Mouse (Mus musculus) lung, embryonic 14.5 days (tissue): ENCODE measurements around the gene Ptger4. TPM values are rescaled to one million over a fixed set of nuclear protein-coding genes. Genes with fewer than 3 reads are reported as not detected.
A peak's percentile ranks its signal among the peaks of the same experiment; 100 is the strongest.

ENCODE experiments used
- ATAC-seq: fragments of 200-750 bp; cut with Nextera tagmentation; 2 replicates; pipeline ENCODE4 v1.8.0; 2017; ENCODE audit warnings: mild to moderate bottlenecking, moderate TSS enrichment, moderate library complexity; ENCODE audit not compliant: insufficient read depth
- DNase-seq: peaks from one replicate; pipeline ENCODE4 v3.0.0-alpha.2; 2015
- H3K27ac ChIP-seq: fragments of 300-500 bp; sonication (generic); 2 replicates; pipeline ENCODE4 v1.5.1; 2014; ENCODE audit warnings: low read depth, mild to moderate bottlenecking, moderate library complexity
- H3K27me3 ChIP-seq: fragments of 300-500 bp; sonication (generic); 2 replicates; pipeline ENCODE4 v1.6.1; 2014; ENCODE audit warnings: low read length, control low read depth; ENCODE audit not compliant: insufficient read depth
- H3K36me3 ChIP-seq: fragments of 300-500 bp; sonication (generic); 2 replicates; pipeline ENCODE4 v1.6.1; 2014; ENCODE audit warnings: control low read depth; ENCODE audit not compliant: insufficient read depth
- H3K4me1 ChIP-seq: fragments of 300-500 bp; sonication (generic); 2 replicates; pipeline ENCODE4 v1.6.1; 2014; ENCODE audit warnings: antibody characterized with exemption, control low read depth; ENCODE audit not compliant: insufficient read depth
- H3K4me2 ChIP-seq: fragments of 300-500 bp; sonication (generic); 2 replicates; pipeline ENCODE4 v1.6.1; 2014; ENCODE audit warnings: mild to moderate bottlenecking
- H3K4me3 ChIP-seq: fragments of 300-500 bp; sonication (generic); 2 replicates; pipeline ENCODE4 v1.5.1; 2014; ENCODE audit warnings: low read depth, low read length
- H3K9ac ChIP-seq: fragments of 300-500 bp; sonication (generic); 2 replicates; pipeline ENCODE4 v1.6.1; 2014
- H3K9me3 ChIP-seq: fragments of 300-500 bp; sonication (generic); 2 replicates; pipeline ENCODE4 v1.6.1; 2016; ENCODE audit warnings: low read depth, low read length, control low read depth
- CTCF ChIP-seq: IDR thresholded peaks from 2 replicates; pipeline ENCODE4 v1.5.1; 2016; ENCODE audit warnings: antibody characterized with exemption, low read depth
- WGBS: fragments of 180-500 bp; shearing (Covaris S2); extraction: QIAGEN DNeasy Blood & Tissue Kit; methylation state at CpG from one replicate; pipeline ENCODE4 v1.1.7; 2014; 5-methylcytosine and 5-hydroxymethylcytosine counted together
- polyA plus RNA-seq: library from polyadenylated mRNA; unstranded; fragments of >200 nt; fragmentation: Nextera tagmentation; extraction: Ambion mirVana; gene quantifications from 2 replicates; pipeline ENCODE4 v1.2.1, GENCODE M21; 2014

Ptger4 gene
- polyA plus RNA-seq, 1 experiment from 2014 or later: 1.0 TPM

DNA sequence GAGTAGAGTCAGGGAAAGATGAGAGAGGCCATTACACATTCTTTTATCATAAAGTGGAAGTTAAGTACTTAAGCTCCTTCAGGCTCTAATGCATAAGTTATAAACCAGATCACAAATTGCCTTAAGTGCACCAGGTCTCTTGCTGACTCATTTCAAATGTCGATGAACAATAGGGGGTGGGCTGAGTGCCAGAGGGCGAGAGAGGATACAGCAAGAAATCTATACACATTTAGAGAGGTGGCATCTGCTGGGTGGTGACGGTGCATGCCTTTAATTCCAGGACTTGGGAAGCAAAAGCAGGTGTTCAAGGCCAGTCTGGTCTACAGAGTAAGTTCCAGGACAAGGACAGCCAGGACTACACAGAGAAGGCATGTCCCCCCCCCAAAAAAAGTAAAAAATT lies 22.1 kb upstream of the Ptger4 start:
- H3K9me3 ChIP-seq: no peaks in the 10 kb centered on the region

DNA sequence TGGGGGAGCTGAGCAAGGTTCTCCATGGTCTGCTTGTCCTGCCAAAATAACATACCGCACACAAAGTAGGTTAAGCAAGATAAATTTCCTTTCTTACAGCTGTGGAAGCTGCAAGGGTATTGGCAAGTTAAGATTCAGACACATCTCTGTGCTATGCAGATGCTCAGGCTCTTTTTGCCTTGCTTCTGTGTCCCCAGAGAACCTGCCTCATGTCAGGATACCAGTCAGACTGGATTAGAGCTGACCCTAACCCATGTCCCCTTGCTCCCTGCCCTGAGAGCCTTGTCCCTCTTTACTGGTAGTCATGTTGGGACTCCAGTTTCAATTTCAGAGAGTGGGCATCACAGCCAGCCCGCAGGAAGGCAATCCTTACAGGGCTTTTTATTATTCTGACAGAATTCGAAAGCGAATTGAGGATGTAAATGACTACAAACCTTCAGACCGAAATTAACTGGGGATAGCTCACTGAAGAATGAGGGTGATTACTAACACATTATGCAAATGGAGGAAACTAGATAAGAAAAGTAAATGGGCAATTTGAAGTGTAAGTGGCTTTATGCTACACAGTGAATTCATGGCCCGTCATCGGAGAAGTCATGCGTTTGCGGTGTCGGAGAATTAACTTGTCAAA lies 19.0 kb upstream of the Ptger4 start:
- H3K36me3 ChIP-seq: no peaks in the 10 kb centered on the region
- no peak overlapping the region for H3K4me2 ChIP-seq
- no peak overlapping the region for H3K4me3 ChIP-seq
- ATAC-seq (no peak), DNase-seq (no peak)
- no peaks in the 10 kb centered on the region for H3K4me1 ChIP-seq
- H3K9ac ChIP-seq: no peak overlapping the region
- no peak overlapping the region for H3K27ac ChIP-seq
- TF ChIP-seq CTCF: no peak
- H3K27me3 ChIP-seq: no peaks in the 10 kb centered on the region
- no peaks in the 10 kb centered on the region for H3K9me3 ChIP-seq
- WGBS: 79% methylated on average over 10 of the region's 10 CpGs

More for the DNA sequence above, 22.1 kb upstream of the Ptger4 start:
- no peak overlapping the region for H3K4me2 ChIP-seq
- no peak for DNase-seq
- TF ChIP-seq CTCF: no peak
- 83% methylated on average over 3 of the region's 3 CpGs for WGBS
- no peak overlapping the region for H3K9ac ChIP-seq
- no peaks in the 10 kb centered on the region for H3K27me3 ChIP-seq
- H3K27ac ChIP-seq: no peak overlapping the region
- no peak overlapping the region for H3K4me3 ChIP-seq
- H3K4me1 ChIP-seq: no peaks in the 10 kb centered on the region
- ATAC-seq: no peak
- no peaks in the 10 kb centered on the region for H3K36me3 ChIP-seq

GRCm38 (mm10) chr15:5262095-5262667 lies 18.2 kb upstream of the Ptger4 start:
- no peak overlapping the region for H3K4me2 ChIP-seq
- WGBS: 82% methylated on average over 13 of the region's 13 CpGs
- H3K4me3 ChIP-seq: no peak overlapping the region
- no peak for DNase-seq
- no peaks in the 10 kb centered on the region for H3K27me3 ChIP-seq
- H3K4me1 ChIP-seq: no peaks in the 10 kb centered on the region
- no peak overlapping the region for H3K9ac ChIP-seq
- no peak for ATAC-seq
- no peaks in the 10 kb centered on the region for H3K9me3 ChIP-seq
- no peak overlapping the region for H3K27ac ChIP-seq
- TF ChIP-seq CTCF: no peak
- no peaks in the 10 kb centered on the region for H3K36me3 ChIP-seq

DNA sequence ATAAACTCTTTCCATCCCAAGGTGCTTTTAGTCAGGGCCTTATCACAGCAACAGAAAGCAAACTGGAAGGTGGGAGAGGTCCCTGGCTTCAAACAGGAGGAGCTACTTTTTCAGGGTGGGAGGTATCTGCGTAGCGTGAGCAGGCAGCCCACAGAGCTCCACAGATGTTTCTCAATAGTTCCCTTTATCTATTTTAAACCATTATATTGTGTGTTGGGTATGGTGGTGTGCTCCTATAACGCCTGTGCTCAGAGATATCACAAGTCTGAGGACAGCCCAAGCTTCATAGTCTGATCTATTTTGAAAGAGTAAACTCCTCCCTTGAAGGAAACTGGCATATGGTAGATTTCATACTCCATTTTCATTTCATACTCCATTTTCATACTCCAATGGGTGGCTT lies 17.0 kb upstream of the Ptger4 start:
- Histone ChIP-seq H3K4me2 (no peak overlapping the region), H3K27ac (no peak overlapping the region), H3K4me3 (no peak overlapping the region), H3K9me3 (no peaks in the 10 kb centered on the region), H3K36me3 (no peaks in the 10 kb centered on the region), H3K9ac (no peak overlapping the region), H3K27me3 (no peaks in the 10 kb centered on the region), H3K4me1 (no peaks in the 10 kb centered on the region)
- ATAC-seq: no peak
- TF ChIP-seq CTCF: no peak
- no peak for DNase-seq
- WGBS: 79% methylated on average over 3 of the region's 3 CpGs

DNA sequence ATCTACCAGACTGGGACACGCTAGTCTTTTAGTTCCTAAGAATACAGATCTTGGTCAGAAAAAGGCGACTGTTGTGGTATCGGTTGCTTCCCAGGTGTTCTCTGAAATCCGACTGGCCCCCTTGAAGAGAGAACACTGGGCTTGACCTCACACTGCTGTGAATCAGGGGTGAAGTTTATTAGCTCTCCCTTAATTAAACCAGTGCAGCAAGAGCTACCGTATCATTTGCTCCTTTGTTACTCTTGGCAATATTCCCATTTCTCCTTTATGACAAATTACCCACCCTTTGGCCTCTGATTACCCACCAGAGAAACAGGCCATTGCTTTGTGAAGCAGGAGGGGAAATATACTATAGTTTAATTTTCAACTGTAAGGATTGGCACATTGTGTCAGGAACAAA lies 16.2 kb upstream of the Ptger4 start:
- Histone ChIP-seq H3K36me3 (no peaks in the 10 kb centered on the region), H3K27ac (no peak overlapping the region), H3K4me2 (no peak overlapping the region), H3K9ac (no peak overlapping the region), H3K4me1 (no peaks in the 10 kb centered on the region), H3K9me3 (no peaks in the 10 kb centered on the region), H3K27me3 (no peaks in the 10 kb centered on the region), H3K4me3 (no peak overlapping the region)
- no peak for ATAC-seq
- TF ChIP-seq CTCF: no peak
- WGBS: 54% methylated on average over 5 of the region's 5 CpGs
- DNase-seq: no peak

DNA sequence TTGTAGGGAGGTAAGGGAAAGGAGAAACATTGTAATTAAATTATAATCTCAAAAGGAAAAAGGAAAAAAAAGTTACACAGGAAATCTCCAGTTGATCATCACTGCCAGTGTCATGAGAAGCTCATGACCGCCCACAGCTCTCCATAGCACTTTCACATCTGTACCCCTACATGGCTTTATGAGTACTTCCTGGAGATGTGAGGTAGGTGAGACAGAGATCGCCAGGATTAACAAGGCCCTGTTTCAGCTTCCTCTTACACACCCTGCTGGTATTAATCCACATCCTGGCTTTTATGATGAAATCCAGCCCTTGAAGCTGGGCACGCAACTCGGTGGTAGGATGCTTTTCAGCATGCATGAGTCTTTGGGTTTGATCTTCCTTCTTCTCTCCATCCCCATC lies 6.2 kb upstream of the Ptger4 start:
- H3K4me2 ChIP-seq: no peak overlapping the region
- DNase-seq: no peak
- WGBS: 90% methylated on average over 4 of the region's 4 CpGs

DNA sequence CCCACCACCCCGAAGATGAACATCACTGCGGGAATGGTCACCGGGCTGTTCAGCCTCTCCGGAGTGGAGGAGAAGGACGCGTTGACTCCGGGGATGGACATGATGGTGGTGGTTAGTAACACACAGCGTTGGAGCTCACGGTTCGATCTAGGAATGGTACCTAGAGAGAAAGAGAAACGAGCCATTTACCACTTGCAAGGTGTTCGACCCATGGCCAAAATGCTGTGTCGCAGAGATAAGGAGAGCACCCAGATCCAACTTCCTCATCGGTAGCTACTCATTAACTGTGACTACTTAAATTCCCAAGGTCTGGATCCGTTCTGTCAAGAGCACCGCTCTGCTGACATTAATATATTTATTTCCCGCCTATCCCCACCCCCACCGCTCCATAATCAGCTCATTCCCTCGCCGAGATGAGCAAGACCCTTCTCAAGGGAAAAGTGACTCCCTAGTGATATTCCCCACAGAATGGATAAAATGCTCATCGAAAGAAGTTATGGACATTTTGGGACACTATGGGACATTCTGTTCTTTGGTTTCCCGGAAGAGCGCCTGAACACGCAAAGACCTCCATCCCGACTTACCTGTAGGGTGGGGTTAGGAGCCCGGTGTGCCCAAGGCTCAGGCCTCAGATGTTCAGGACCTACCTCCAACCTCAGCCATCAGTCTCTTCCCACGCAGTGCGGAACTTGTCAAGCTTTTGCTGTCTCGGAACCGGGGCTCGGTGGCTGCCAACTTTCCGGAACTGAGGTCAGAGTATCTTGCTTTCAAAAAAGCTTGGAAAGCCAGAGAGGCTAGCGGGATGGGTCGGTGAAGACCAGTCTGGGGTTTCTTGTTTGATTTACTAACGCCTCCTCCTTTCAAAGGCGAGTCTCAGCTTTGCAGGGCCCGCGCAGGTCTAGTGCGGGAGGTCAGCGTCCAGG lies 690 bp downstream of the Ptger4 start:
- DNase-seq (peak; percentile 15), ATAC-seq (no peak; the same call in 1 of the 2 replicates)
- peaks cover 28% of the 10 kb centered on the region for H3K27me3 ChIP-seq
- H3K9ac ChIP-seq: peak overlapping the region; percentile 52
- H3K36me3 ChIP-seq: no peaks in the 10 kb centered on the region
- peak overlapping the region; percentile 52 for H3K4me3 ChIP-seq
- WGBS: 6% methylated on average over 40 of the region's 40 CpGs
- no peaks in the 10 kb centered on the region for H3K9me3 ChIP-seq
- H3K4me1 ChIP-seq: peaks cover 9% of the 10 kb centered on the region; the same call in 1 of the 2 replicates
- no peak overlapping the region for H3K27ac ChIP-seq
- H3K4me2 ChIP-seq: peak overlapping the region; percentile 97
- TF ChIP-seq CTCF: no peak; the same call in 1 of the 2 replicates

More for the DNA sequence above, 6.2 kb upstream of the Ptger4 start:
- Histone ChIP-seq H3K27ac (no peak overlapping the region), H3K9me3 (no peaks in the 10 kb centered on the region), H3K36me3 (no peaks in the 10 kb centered on the region), H3K4me3 (no peak overlapping the region), H3K4me1 (no peaks in the 10 kb centered on the region), H3K27me3 (no peaks in the 10 kb centered on the region; the same call in 1 of the 2 replicates), H3K9ac (no peak overlapping the region)
- TF ChIP-seq CTCF: no peak
- no peak for ATAC-seq
